Mouse (Mus musculus): ENCODE data around the gene Ppfibp2.

Gene Ppfibp2

GRCm38 (mm10) chr7:107702461-107703380, 107.7 kb downstream of the Ppfibp2 start:
- DNase-seq: no peak

GRCm38 (mm10) chr7:107705941-107706340, 110.9 kb downstream of the Ppfibp2 start:
- peak; percentile 43 for DNase-seq

GRCm38 (mm10) chr7:107707650-107708049, 112.6 kb downstream of the Ppfibp2 start:
- DNase-seq: peak; percentile 22

- DNase-seq: peak; percentile 76
Measured at GRCm38 (mm10) chr7:107708491-107709112, 113.6 kb downstream of the Ppfibp2 start.

GRCm38 (mm10) chr7:107712743-107713142, 117.7 kb downstream of the Ppfibp2 start:
- DNase-seq: no peak

- DNase-seq: no peak
Measured at GRCm38 (mm10) chr7:107714067-107714466, 119.1 kb downstream of the Ppfibp2 start.

GRCm38 (mm10) chr7:107720771-107721170, 125.8 kb downstream of the Ppfibp2 start:
- DNase-seq: no peak

GRCm38 (mm10) chr7:107722536-107722935, 127.5 kb downstream of the Ppfibp2 start:
- no peak for DNase-seq

GRCm38 (mm10) chr7:107727538-107727937, 132.5 kb downstream of the Ppfibp2 start:
- DNase-seq: no peak

GRCm38 (mm10) chr7:107730587-107730986, 135.6 kb downstream of the Ppfibp2 start:
- DNase-seq: no peak

- DNase-seq: no peak
Measured at GRCm38 (mm10) chr7:107733162-107733561, 138.2 kb downstream of the Ppfibp2 start.

- no peak for DNase-seq
Measured at GRCm38 (mm10) chr7:107738726-107739125, 143.7 kb downstream of the Ppfibp2 start.

GRCm38 (mm10) chr7:107742963-107743465, 148.0 kb downstream of the Ppfibp2 start:
- DNase-seq: no peak

- DNase-seq: no peak
Measured at GRCm38 (mm10) chr7:107744454-107744853, 149.4 kb downstream of the Ppfibp2 start.

- DNase-seq: no peak
Measured at GRCm38 (mm10) chr7:107745111-107745510, 150.1 kb downstream of the Ppfibp2 start.

- DNase-seq: no peak
Measured at GRCm38 (mm10) chr7:107746036-107746435, 151.0 kb downstream of the Ppfibp2 start.

GRCm38 (mm10) chr7:107747476-107747875, 152.5 kb downstream of the Ppfibp2 start:
- DNase-seq: no peak

GRCm38 (mm10) chr7:107747954-107748353, 152.9 kb downstream of the Ppfibp2 start:
- peak; percentile 51 for DNase-seq

- peak; percentile 52 for DNase-seq
Measured at GRCm38 (mm10) chr7:107749270-107749669, 154.3 kb downstream of the Ppfibp2 start.

GRCm38 (mm10) chr7:107749721-107750120, 154.7 kb downstream of the Ppfibp2 start:
- no peak for DNase-seq

- DNase-seq: no peak
Measured at GRCm38 (mm10) chr7:107752031-107752520, 157.1 kb downstream of the Ppfibp2 start.

GRCm38 (mm10) chr7:107755905-107756304, 160.9 kb downstream of the Ppfibp2 start:
- DNase-seq: no peak

GRCm38 (mm10) chr7:107756748-107757147, 161.7 kb downstream of the Ppfibp2 start:
- no peak for DNase-seq
